Mouse (Mus musculus): ENCODE results near the gene Stx18.

- TF ChIP-seq CTCF (IDR thresholded peaks at IDR 0.05; ENCODE audit: control insufficient read depth, insufficient read depth, insufficient replicate concordance, low read depth, low read length) (no peak), POLR2A (IDR thresholded peaks at IDR 0.05; ENCODE audit: control insufficient read depth, low read depth, low read length) (no peak)
These were observed 76.0 kb downstream of the Stx18 start for GRCm38 (mm10) chr5:38114526-38114925.

Data from testis, adult 2 months (tissue).